Mouse (Mus musculus): Measurements from ENCODE around the gene Mrpl52. TPM values are rescaled to one million over a fixed set of nuclear protein-coding genes. Genes with fewer than 3 reads are reported as not detected.

The Mrpl52 gene
- polyA plus RNA-seq, 1 experiment from 2014 or later, result 226 TPM

DNA sequence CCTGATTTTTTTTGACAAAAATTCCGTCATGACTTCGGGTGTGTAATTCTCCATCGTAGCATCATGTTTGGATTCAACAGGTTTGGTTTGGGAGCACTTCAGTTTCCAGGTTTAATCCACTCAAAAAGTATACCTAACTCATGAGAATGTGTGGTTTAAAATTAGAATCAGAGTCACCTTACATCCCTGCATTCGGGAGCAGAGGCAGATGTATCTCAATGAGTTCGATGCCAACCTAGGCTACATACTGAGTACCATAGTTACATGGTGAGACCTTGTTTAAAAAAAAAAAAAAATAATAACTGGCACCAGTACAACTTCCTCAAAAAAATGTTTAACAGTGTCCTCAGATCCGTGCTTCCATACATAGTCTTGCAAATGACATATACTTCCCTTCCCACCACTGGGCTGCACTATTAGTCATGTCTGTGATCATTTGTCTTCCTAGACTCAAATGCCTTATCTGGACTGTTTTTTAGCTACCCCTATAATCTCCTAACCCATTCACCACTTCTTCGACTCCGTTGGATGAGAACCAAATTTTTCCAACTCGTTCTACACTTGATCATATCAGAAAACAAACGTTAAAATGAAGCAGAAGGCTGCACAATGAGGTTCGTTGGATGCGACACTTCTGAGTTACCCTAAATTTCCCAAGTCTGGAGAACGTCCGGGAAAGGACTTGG lies 563 bp upstream of the Mrpl52 start:
- H3K27me3 ChIP-seq (replicated peaks), result no peaks in the 10 kb centered on the region
- H3K36me3 ChIP-seq, result peaks cover 20% of the 10 kb centered on the region
- H3K9ac ChIP-seq, result peak overlapping the region; percentile 87
- H3K4me1 ChIP-seq, result peaks cover 47% of the 10 kb centered on the region
- peak overlapping the region; percentile 82 for H3K4me3 ChIP-seq
- H3K4me2 ChIP-seq, result peak overlapping the region; percentile 73
- H3K27ac ChIP-seq (replicated peaks), result peak overlapping the region; percentile 84
- ATAC-seq (ENCODE audit: extremely low read depth, insufficient number of reproducible peaks, low FRiP score, low TSS enrichment), result no peak
- no peaks in the 10 kb centered on the region for H3K9me3 ChIP-seq
- 30% methylated on average over 14 of the region's 14 CpGs for WGBS

DNA sequence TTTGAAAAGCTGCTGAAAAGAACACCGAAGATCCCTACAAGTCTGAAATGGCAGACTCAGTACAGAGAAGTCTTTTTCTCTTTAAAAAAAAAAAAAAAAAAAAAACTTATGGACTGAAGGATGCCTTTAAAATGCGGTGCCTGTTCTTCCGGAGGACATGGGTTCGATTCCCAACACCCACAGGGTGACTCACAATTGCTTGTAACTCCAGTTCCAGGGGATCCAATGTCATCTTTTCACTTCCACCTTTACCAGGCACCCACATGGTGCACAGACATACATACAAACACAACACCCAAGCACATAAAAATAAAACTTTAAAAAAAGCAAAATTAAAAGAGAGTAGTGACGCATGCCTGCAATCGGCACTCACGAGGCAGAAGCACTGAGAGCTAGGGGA lies 987 bp downstream of the Mrpl52 start:
- no peak overlapping the region for H3K27ac ChIP-seq (replicated peaks)
- H3K4me2 ChIP-seq, result peak overlapping the region; percentile 73
- no peaks in the 10 kb centered on the region for H3K27me3 ChIP-seq (replicated peaks)
- WGBS, result 91% methylated on average over 7 of the region's 7 CpGs
- no peak for ATAC-seq (ENCODE audit: extremely low read depth, insufficient number of reproducible peaks, low FRiP score, low TSS enrichment)
- peak overlapping the region; percentile 82 for H3K4me3 ChIP-seq
- H3K4me1 ChIP-seq, result peaks cover 45% of the 10 kb centered on the region
- peak overlapping the region; percentile 87 for H3K9ac ChIP-seq
- H3K9me3 ChIP-seq, result no peaks in the 10 kb centered on the region
- peaks cover 20% of the 10 kb centered on the region for H3K36me3 ChIP-seq

DNA sequence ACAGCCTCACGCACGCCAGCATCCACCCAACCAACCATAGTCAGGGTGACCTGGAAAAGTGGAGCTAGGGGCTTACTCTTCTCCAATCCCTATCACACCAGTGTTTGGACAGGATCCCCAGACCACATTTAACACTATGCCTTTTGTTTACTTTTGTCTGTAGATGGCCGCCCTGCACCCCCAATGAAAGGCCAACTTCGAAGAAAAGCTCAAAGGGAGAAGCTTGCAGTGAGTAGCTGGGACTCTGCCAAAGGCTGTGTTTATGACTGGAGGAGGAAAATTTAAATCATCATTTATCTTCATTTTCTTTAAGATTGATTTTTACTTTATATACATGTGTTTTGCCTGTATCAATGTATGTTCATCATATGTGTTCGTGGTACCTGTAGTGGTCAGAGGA lies 1.7 kb downstream of the Mrpl52 start:
- H3K9me3 ChIP-seq, result no peaks in the 10 kb centered on the region
- peaks cover 53% of the 10 kb centered on the region for H3K4me1 ChIP-seq
- no peak for ATAC-seq (ENCODE audit: extremely low read depth, insufficient number of reproducible peaks, low FRiP score, low TSS enrichment)
- H3K4me2 ChIP-seq, result peak overlapping the region; percentile 73; the same call in 1 of the 2 replicates
- no peak overlapping the region for H3K4me3 ChIP-seq
- 90% methylated on average over 5 of the region's 5 CpGs for WGBS
- no peaks in the 10 kb centered on the region for H3K27me3 ChIP-seq (replicated peaks)
- peaks cover 20% of the 10 kb centered on the region for H3K36me3 ChIP-seq
- H3K27ac ChIP-seq (replicated peaks), result peak overlapping the region; percentile 97
- H3K9ac ChIP-seq, result no peak overlapping the region

DNA sequence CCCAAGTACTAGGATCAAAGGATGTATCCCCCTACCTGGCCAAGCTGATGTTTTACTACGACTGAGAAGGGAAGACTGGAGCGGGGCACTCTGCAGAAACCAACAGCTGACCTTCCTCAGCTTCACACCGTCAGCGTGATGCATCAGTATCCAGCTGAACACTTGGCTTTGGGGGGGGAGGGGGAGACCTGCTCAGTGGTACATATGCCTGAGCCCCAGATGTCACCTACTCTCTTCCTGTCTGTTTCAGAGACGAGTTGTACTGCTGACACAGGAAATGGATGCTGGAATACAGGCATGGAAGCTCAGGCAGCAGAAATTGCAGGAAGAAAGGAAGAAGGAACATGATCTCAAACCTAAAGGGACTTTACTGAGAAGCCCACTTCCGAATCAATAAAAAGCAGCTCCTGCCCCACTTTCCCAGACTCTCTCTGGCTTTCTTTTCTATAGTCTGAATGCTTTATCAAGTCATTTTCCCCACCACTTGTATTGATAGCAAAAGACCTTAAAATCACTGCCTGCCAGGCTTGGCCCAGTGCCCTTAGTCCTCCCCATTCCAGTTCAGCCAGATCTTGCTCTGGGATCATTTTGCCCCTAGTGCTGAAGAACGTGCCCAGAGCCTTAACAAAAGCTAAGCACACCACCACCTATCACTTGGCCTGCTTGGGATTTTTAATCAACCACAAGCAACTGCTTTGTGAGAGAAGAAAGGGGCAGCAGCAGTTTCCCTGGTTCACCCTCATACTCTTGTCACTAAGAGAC lies 2.8 kb downstream of the Mrpl52 start:
- Histone ChIP-seq H3K4me2 (peak overlapping the region; percentile 74), H3K27me3 (replicated peaks) (no peaks in the 10 kb centered on the region), H3K4me3 (peak overlapping the region; percentile 84), H3K36me3 (peaks cover 20% of the 10 kb centered on the region), H3K9ac (peak overlapping the region; percentile 100), H3K9me3 (no peaks in the 10 kb centered on the region), H3K4me1 (peaks cover 64% of the 10 kb centered on the region), H3K27ac (replicated peaks) (peak overlapping the region; percentile 97)
- ATAC-seq (ENCODE audit: extremely low read depth, insufficient number of reproducible peaks, low FRiP score, low TSS enrichment), result no peak
- WGBS, result 49% methylated on average over 7 of the region's 7 CpGs

- H3K9ac ChIP-seq, result peak overlapping the region; percentile 100
- H3K9me3 ChIP-seq, result no peaks in the 10 kb centered on the region
- peaks cover 70% of the 10 kb centered on the region for H3K4me1 ChIP-seq
- peaks cover 23% of the 10 kb centered on the region for H3K36me3 ChIP-seq
- peak overlapping the region; percentile 97 for H3K27ac ChIP-seq (replicated peaks)
- H3K27me3 ChIP-seq (replicated peaks), result no peaks in the 10 kb centered on the region
- no peak for ATAC-seq (ENCODE audit: extremely low read depth, insufficient number of reproducible peaks, low FRiP score, low TSS enrichment)
- peak overlapping the region; percentile 84 for H3K4me3 ChIP-seq
- WGBS, result 3% methylated on average over 18 of the region's 18 CpGs
- H3K4me2 ChIP-seq, result peak overlapping the region; percentile 74
Observed at GRCm38 (mm10) chr14:54430406-54431145, 3.9 kb downstream of the Mrpl52 start.

- peak within 1 kb of the TSS; percentile 100 for H3K9ac ChIP-seq
- no peak; the same call in 1 of the 2 replicates for ATAC-seq (ENCODE audit: extremely low read depth, insufficient number of reproducible peaks, low FRiP score, low TSS enrichment)
- peak within 1 kb of the TSS; percentile 84 for H3K4me3 ChIP-seq
- H3K27me3 ChIP-seq (replicated peaks), result no peaks in the 10 kb centered on the region
- H3K9me3 ChIP-seq, result no peaks in the 10 kb centered on the region
- H3K4me1 ChIP-seq, result peaks cover 63% of the 10 kb centered on the region
- peaks cover 32% of the 10 kb centered on the region for H3K36me3 ChIP-seq
- H3K4me2 ChIP-seq, result peak within 1 kb of the TSS; percentile 74
- under 1% methylated on average over 49 of the region's 49 CpGs for WGBS
- peak within 1 kb of the TSS; percentile 97 for H3K27ac ChIP-seq (replicated peaks)
Observed at GRCm38 (mm10) chr14:54431334-54432077, 4.8 kb downstream of the Mrpl52 start, which contains the start of gene Mmp14. Gene Mmp14 (plus strand): TSS chr14:54431612.

- Histone ChIP-seq H3K4me3 (peak overlapping the region; percentile 84), H3K9me3 (no peaks in the 10 kb centered on the region), H3K36me3 (peaks cover 40% of the 10 kb centered on the region), H3K9ac (peak overlapping the region; percentile 100), H3K27me3 (replicated peaks) (no peaks in the 10 kb centered on the region), H3K4me2 (peak overlapping the region; percentile 74), H3K4me1 (peaks cover 62% of the 10 kb centered on the region), H3K27ac (replicated peaks) (peak overlapping the region; percentile 97)
- WGBS, result 3% methylated on average over 54 of the region's 54 CpGs
- ATAC-seq (ENCODE audit: extremely low read depth, insufficient number of reproducible peaks, low FRiP score, low TSS enrichment), result peak; percentile 20; the same call in 1 of the 2 replicates
Observed at GRCm38 (mm10) chr14:54432078-54432836, 5.5 kb downstream of the Mrpl52 start.

DNA sequence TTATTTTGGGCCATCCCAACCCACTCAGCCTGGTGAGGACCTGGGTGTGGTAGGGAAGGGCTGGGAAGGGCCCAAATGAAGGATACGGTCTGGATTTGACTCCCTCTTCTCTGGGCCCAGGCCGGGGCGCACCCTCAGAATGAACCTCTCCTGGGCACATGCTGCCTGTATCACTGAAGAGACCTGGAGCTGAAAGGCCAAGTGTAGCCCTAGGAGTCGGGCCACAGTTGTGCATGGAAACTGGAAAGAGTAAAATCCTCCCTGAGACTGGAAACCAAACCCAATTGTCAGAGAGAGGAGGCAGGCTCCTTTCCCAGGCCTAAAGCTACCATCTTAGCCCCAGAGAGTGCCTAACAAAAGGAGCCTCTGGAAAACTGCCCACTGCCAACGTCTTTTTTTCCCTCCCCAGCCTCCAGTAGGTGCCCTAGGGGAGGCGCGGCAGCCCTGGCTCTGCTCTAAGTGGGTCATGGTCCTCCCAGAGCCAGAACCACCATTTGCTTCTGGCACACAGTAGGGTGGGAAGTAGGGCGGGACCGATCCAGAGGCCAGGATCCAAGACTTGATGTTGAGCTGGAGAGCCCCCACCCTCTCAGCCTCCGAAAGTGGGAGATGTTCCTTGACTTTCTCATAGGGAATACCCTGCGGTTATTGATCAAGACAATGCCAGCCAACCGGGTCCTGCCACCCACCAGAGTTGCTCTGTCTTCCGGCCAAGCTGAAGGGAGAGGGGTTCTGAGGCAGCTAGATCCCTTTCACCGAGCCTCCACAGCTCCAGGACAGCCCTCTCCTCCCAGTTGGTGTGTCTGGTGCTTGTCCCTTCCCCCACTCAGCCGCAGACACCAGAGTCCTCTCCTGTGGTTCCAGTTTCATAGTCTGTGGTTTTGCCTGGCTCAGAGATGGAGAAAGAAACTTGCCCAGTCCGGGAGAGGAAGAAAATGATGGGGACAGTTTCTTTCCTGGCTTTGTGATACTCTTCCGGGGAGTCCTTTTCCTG lies 6.4 kb downstream of the Mrpl52 start:
- peak overlapping the region; percentile 84 for H3K4me3 ChIP-seq
- peak overlapping the region; percentile 97 for H3K27ac ChIP-seq (replicated peaks)
- no peaks in the 10 kb centered on the region for H3K27me3 ChIP-seq (replicated peaks)
- no peaks in the 10 kb centered on the region for H3K9me3 ChIP-seq
- H3K4me1 ChIP-seq, result peaks cover 53% of the 10 kb centered on the region
- H3K4me2 ChIP-seq, result peak overlapping the region; percentile 74
- peaks cover 45% of the 10 kb centered on the region for H3K36me3 ChIP-seq
- peak overlapping the region; percentile 100 for H3K9ac ChIP-seq
- 33% methylated on average over 17 of the region's 17 CpGs for WGBS
- no peak for ATAC-seq (ENCODE audit: extremely low read depth, insufficient number of reproducible peaks, low FRiP score, low TSS enrichment)

DNA sequence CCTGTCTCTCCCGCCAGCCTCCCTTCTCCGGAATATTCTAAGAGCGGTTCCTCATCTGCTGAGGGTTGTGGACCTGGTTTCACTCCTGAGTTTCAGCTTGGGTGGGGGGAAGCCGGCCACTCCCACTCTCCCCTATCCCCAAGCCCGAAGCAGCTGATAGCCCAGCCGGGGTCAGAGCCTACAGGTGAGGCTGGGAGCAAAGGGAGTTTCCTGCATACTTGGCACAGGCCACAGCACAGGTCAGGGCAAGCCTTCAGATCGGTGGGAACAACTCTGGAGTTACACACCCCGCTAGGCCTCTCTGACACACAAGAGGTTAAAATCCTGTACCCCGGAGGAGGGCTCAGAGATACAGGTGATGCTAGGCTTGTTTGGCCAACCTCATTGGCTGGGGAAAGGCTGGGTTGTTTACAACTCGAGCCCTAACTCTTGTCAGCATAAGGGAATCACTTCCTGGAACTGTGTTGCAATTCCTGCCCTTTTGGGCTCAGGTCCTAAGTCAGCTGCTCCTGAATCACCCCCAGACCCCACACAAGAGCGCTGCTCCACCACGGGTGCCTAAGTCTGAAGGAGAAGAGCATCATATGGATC lies 7.3 kb downstream of the Mrpl52 start:
- H3K4me1 ChIP-seq, result peaks cover 44% of the 10 kb centered on the region
- no peaks in the 10 kb centered on the region for H3K27me3 ChIP-seq (replicated peaks)
- H3K36me3 ChIP-seq, result peaks cover 45% of the 10 kb centered on the region
- peak overlapping the region; percentile 100 for H3K9ac ChIP-seq
- peak overlapping the region; percentile 97 for H3K27ac ChIP-seq (replicated peaks)
- H3K9me3 ChIP-seq, result no peaks in the 10 kb centered on the region
- 56% methylated on average over 12 of the region's 12 CpGs for WGBS
- peak overlapping the region; percentile 74 for H3K4me2 ChIP-seq
- no peak for ATAC-seq (ENCODE audit: extremely low read depth, insufficient number of reproducible peaks, low FRiP score, low TSS enrichment)
- H3K4me3 ChIP-seq, result peak overlapping the region; percentile 84

Data from heart, embryonic 13.5 days (tissue).